Mouse (Mus musculus): ENCODE measurements around the gene Nrap.
"Not testable (repeated sequence)": the region's sequence is repeated elsewhere in the genome, so short reads cannot be mapped to it uniquely, and the experiment has no call there.

Gene Nrap

DNA sequence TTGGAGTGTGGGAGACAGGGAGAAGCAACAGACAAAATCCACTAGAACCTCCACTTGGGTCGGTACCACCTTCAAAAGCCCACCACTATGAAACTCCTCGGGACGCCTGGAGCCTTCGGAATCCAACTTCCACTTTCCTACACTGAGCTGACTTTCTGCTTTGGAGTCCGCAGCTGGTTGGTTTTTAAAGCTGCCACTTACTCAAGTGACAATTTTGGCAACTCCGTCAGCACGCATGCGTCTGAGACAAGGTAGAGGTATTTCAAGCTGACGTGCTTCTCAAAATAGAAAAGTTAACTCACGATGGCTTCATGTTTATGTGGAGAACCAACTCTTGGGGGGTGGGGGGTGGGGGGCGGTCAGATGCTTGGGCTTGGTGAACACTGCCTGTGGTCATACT is at the start of gene Nrap:
Nrap (minus strand) TSS at position 159 of the 400 bp plus-strand sequence.
- DNase-seq (ENCODE audit: low read depth), result no peak

GRCm38 (mm10) chr19:56439072-56439434 is 49.2 kb upstream of the Nrap start:
- peak; percentile 25 for DNase-seq (ENCODE audit: low read depth)

DNA sequence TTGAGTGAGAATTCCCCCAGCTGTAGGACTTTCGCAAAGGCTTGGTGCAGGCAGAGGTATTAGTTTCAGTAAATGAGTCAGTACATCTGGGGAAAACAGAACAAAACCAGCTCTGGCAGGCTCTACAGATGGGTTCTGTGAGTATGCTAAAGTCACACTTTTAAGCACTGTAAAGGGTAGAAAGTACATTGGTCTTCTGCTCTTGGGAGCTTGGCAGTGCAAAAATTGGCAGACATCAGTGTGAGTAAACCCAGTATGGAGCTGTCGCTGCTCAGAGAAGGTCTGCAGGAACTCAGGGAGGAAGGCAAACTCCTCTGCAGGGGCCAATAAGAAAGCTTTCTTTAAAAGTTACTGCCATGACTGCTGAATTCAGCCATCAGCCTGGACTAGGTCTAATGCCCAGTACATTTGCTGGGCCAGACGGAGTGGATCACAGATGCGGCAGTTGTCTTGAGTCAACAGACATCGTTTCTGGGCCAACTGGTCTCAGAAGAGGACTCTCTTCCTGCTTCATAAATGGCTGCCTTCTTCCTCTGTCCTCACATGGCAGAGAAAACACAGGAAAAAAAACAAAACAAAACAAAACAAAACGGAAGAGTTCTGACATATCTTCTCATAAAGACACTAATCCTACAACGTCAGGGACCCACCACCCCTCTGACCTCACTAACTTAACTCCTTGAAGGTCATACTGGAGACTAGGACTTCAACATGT is 48.7 kb upstream of the Nrap start:
- no peak for DNase-seq (ENCODE audit: low read depth)

DNA sequence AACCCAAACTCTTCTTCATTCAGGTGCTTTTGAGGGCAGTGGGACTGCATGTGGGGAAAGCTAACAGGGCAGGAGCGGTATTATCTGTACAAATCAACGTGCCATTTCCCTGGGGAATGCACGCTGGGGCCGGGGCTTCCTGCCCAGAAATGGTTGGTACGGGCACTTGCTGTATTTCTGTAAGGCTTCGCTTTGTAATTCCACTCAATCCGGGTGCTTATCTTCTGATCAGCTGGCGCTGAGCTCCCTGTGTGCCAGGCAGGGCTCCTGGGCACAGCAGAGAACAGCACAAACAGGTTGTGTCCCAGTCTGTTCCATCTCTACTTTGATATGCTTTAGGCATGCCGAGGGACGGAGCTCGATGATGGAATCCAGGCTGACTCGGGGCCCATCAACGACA is 46.5 kb upstream of the Nrap start:
- DNase-seq (ENCODE audit: low read depth), result no peak

- no peak for DNase-seq (ENCODE audit: low read depth)
These were observed 43.7 kb upstream of the Nrap start for GRCm38 (mm10) chr19:56433581-56433980.

GRCm38 (mm10) chr19:56432706-56433105 is 42.9 kb upstream of the Nrap start:
- DNase-seq (ENCODE audit: low read depth), result no peak

DNA sequence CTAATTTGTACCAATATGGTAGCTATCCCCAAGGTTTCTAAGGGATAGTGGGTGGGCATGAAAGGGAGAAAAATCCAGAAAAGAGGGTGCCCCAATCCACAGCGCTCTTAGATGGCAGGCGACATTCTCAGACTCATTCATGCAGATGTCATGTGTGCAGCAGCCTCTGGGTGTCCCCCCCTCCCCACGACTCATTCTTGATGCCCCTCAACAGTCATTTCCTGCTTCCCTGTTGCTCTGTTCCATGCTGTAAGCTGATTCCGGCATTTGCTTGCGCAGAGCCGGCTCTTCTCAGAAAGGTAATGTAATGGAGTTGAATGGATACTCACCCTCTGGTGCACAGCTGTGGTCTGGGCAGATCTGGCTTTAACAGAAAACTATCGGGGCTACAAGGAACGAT is 40.5 kb upstream of the Nrap start:
- no peak for DNase-seq (ENCODE audit: low read depth)

- DNase-seq (ENCODE audit: low read depth), result no peak
These were observed 35.7 kb upstream of the Nrap start for GRCm38 (mm10) chr19:56425492-56425891.

DNA sequence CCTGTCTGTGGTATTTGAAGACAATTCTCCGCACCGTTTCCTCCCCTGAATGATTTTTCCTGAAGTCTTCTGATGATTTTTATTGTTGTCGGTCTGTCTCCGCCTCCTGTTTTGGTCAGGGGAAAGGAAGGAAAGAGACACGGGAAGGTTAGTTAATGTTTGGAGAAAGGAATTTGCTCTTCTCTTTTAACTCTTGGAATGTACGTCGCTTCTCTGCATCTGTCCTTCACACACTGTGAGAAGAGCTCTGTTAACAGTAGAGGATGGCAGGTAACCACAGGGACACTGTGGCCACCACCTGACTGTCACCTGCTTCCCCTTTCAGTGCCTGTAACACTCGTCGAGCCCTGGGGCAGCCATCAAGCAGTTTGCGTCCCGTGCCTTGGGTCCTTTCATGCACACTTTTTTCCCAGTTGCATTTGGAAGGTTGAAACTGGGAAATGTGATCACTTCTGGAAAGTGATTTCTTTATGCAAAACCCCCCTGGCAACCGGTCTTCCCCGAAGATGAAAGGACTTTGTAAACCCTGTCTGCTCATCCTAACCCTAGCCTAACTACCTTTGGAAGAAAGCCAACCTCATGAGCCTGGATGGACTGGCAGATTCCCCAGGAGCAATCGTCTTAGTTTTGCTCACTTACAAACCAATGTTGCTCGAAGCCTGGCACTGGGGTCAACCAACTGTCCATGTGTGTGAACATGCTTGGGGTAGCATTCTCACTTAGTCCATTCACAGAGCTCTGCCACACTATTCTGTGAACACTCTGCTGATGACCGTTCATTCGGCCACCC is 35.0 kb upstream of the Nrap start:
- DNase-seq (ENCODE audit: low read depth), result no peak

GRCm38 (mm10) chr19:56423370-56423769 is 33.5 kb upstream of the Nrap start:
- DNase-seq (ENCODE audit: low read depth), result no peak

DNA sequence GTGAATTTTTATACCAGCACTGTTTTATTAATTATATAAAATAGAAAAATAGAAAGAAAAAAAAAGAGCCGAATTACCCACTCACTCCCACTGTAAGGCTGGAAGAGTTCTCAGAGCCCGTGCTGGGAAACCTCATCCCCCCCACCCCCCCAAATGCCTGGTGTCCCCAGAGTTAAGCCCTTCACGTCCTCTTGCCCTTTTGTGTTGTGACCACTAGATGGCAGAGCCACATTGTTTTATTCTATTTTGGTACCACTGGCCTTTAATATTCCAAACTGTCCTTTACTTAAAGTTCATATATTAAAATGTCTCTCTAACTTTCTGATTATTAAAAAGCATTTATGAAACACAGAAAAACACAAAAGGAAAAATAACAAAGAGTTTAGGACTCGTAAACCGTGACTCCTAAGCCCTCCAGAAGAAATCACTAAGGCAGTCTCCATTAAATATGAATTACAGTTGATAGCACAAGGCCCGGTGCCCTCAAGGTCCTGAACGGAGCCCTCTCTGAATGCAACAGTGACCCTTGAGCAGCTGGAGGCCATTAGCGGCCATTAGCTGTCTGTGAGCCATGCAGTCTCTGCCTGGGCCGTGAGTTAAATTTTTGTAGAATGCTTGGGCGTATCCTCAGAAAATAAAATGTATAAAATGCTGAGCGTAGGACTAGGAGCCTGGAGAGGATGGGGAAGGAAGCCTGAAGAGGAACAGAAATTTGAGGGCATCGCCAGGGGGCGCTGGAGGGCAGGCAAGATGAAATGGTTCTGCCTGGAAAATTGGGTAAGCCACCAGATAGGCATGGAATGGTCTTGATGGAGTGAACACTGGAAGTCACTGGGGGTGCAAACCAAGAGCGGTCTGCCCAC is 32.9 kb upstream of the Nrap start:
- peak; percentile 56 for DNase-seq (ENCODE audit: low read depth)

DNA sequence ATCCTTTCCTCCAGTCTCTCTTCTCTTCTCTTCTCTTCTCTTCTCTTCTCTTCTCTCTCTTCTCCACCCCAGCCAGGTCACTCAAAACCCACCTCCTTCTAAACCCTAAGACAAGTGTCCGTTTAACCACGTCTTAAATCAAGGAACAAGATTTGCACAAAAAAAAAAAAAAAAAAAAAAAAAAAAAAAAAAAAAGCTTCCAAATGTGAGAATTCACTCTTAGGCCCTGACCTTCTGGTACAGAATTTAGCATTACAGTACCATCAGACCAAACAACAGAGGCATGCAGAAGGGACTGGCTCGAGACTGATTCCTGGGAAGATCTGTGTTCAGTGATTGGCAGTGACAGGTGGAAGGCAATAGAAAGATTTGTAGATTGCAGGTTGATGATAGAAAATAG is 30.5 kb upstream of the Nrap start:
- no peak for DNase-seq (ENCODE audit: low read depth)

DNA sequence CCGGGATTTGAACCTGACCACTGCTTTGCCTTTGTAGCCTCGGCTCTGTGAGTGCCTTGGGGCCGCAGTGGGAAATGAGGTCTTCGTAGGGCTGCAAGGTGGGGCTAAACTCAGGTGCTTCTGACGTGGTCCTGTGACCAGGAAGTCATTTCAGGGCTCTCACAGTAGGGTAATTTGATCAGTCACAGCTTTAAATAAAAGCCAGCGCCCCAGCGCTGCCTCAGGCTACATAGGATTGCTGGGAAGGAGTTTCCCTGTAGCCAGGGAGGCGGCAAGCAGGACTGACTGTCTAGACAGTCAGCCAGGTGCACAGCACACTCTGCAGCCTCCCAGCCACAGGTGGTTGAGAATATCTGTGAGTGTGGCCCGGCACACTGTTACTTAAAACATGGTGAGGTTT is 29.6 kb upstream of the Nrap start:
- DNase-seq (ENCODE audit: low read depth), result no peak

DNA sequence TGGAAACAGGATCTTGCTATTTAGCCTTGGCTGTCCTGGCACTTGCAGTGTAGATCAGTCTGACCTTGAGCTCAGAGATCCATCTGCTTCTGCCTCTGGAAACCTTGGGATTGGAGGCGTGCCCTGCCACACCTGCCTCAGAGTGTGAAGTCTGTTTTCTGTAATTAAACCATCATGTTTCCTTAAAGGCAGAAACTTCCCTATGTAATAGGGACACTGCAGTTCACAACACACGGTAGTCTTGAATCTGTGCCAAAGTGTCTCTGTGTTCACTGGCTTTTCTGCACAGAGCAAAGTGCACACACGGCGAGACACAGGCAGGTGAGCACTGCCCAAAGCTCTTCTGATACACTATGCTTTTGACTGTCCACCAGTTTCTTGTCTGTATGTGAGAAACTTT is 28.6 kb upstream of the Nrap start:
- DNase-seq (ENCODE audit: low read depth), result no peak

DNA sequence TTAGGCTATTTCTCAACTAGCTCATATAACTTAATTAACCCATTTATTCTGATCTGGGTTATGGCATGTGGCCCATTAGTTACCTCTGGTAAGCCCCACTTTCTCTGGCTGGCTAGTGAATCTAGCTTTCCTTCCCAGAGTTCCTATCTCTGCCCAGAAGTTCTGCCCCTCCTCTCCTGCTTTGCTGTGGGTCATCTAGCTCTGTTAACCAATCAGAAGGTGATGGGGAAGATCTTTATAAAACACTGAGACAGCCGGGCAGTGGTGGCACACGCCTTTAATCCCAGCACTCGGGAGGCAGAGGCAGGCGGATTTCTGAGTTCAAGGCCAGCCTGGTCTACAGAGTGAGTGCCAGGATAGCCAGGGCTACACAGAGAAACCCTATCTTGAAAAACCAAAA is 20.0 kb upstream of the Nrap start:
- not testable (repeated sequence) for DNase-seq (ENCODE audit: low read depth)

- no peak for DNase-seq (ENCODE audit: low read depth)
These were observed 16.7 kb upstream of the Nrap start for GRCm38 (mm10) chr19:56406581-56406980.

DNA sequence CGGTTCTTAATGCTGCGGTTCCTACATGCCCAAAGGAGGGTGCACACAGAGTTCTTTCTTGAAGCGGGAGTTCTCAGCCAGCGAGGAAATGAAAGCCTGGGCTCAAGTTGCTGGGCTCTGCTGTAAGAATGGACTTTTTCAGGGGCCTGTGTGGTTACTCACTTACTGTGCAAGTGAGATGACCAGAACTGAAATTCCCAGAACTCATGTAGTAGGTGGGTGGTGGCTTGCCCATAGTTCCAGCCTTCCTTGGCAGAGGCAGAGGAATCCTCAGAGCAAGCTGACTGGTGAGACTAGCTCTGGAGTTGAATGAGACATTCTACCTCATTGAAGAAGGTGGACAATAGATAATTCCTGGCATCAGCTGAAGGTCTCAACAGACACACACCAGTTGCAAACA is 16.0 kb upstream of the Nrap start:
- no peak for DNase-seq (ENCODE audit: low read depth)

DNA sequence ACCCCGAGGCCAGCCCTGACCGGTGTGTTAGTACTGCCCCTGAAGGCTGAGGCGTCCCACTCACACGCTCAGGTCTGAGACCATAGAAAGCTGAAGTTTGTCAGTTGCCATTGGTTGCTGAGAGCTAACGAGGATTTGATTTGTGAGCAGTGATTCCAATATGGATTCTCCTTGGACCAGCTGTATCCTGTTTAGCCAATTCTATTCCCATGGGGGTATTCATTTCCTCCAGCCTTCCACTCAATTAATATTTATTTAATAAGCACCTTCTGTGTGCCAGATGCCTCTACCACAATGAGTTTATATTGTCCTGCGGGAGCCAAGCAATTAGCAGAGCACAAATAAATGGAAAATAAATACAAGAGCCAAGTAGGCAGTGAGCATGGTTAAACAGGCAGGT is 12.0 kb upstream of the Nrap start:
- no peak for DNase-seq (ENCODE audit: low read depth)

GRCm38 (mm10) chr19:56400200-56400599 is 10.4 kb upstream of the Nrap start:
- peak; percentile 52 for DNase-seq (ENCODE audit: low read depth)

GRCm38 (mm10) chr19:56398528-56398795 is 8.6 kb upstream of the Nrap start:
- no peak for DNase-seq (ENCODE audit: low read depth)

DNA sequence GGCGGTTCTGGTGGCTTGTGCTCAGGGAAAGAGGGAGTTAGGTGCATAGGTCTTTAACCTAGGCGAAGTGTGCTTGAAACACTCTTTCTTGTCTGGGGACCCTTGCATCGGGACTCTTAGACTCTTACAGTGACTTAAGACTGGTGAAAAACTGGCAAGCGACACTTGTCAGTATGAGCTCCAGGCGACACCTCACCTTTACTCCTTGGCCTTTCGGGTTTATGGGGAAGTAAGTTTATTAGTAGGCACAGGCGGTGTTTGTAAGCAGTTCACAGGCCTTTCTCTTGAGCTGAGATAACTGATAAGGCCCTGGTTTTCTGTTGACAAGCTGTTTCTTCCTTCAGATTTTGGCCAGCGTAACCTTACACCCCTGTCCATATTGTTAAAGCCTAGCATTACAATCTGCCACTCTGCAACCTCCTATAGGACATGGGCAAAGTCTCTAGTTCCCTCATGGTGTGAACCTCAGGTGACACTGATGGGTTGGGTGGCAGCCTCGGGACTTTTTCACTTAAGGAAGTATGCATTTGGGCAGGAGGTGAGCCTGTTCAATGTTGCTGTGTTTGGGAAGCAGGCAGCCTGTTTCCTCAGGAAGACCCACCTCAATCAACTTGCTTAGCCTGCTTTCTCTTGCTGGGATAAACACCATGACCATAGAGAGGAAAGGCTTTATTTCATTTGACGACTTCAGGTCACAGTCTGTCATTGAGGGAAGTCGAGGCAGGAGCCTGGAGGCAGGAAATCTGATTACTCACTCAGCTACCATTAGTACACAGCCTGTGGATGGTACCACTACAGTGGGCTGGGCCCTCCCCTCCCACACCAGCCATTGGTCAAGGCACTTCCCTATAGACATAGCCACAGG is 8.1 kb upstream of the Nrap start:
- DNase-seq (ENCODE audit: low read depth), result no peak

Data from c-Kit-positive CD71-negative TER-119-negative erythroid progenitor cells, embryonic 14.5 days (primary cell).